Mouse (Mus musculus) cerebellum, adult 9-10 months (tissue): ENCODE results near the gene Rasgrf1.
"Not testable (repeated sequence)": the region's sequence is repeated elsewhere in the genome, so short reads cannot be mapped to it uniquely, and the experiment has no call there.

Source experiments
- DNase-seq: peaks from one replicate; pipeline ENCODE4 v3.0.0; 2022

Gene Rasgrf1

DNA sequence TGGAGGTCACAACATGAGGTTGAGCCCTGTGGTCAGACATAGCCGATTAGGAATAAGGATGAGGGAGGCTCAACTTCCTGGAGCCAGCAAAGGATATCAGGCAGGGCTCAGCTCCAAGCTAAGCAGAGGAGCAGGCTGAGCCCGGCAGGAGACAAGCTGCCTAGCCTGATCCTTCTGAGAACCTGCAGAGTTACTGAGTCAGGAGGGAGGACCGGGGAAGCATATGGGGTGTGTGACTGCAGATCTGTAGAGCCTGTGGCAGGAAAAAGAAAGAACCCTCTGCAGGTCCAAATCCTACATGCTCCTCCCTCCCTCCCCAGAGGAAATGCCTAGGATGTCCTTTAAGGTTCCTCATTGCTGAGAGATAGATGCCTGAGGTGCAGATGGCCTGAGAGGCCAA, 62.6 kb downstream of the Rasgrf1 start:
- DNase-seq, result no peak

DNA sequence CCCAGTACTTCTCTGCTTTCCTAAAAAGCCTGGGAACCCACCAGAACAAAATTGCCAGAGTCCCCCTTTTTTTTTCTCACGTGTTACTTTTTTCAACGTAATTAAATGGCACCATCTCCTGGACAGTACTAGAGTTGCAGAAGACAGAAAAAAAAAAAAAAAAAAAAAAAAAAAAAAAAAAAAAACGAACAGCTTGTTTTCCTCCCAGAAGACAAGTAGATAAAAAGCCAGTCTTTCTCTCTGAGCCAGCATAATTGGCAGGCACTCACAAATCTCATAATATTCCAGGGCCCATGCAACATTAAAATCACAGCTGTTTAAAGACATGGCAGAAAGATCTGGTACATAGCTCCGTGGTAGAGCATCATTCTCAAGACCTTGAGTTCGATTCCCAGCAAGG, 64.1 kb downstream of the Rasgrf1 start:
- DNase-seq, result peak; percentile 58

DNA sequence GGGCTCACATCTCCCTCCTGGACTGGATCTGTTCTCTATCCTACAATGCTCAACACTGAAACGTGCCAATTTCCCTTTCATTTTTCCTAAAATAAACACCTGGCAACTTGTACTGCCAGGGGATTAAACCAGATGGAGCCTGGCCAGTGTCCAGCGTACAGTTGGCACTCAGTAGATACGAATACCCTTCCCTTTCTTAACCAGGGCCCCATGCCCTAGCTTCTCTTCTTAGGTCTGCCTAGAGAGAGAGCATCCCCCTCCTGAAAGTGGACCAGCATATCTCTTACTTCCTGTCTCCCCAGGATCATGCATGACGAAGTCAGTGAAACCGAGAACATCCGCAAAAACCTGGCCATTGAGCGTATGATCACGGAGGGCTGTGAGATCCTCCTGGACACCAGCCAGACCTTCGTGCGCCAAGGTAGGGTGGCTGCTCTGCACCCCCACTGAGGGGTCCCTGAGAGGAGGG, 64.8 kb downstream of the Rasgrf1 start:
- peak; percentile 71 for DNase-seq

DNA sequence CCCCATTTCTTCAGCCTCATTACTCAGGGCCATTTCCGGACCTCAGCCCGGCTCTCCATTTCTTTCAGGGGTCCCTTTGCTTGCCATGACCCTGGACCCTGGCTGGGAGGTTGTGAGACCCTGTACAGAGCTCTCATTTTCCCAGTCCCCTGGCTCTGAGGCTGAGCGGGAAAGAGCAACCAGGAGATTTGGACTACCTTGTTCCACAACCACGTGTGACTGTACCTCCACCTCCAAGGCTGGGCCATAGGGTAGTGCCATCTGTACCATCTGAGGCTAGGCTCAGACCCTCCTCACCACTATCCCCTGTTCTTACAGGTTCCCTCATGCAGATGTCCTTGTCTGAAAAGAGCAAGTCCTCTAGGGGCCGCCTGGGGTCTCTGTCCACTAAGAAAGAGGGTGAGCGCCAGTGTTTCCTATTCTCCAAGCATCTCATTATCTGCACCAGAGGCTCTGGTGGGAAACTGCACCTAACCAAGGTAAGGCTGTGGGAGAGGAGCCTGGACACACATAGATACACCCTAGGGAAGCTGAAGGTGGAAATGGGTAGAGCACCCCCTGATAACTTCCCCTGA, 66.7 kb downstream of the Rasgrf1 start:
- no peak for DNase-seq

DNA sequence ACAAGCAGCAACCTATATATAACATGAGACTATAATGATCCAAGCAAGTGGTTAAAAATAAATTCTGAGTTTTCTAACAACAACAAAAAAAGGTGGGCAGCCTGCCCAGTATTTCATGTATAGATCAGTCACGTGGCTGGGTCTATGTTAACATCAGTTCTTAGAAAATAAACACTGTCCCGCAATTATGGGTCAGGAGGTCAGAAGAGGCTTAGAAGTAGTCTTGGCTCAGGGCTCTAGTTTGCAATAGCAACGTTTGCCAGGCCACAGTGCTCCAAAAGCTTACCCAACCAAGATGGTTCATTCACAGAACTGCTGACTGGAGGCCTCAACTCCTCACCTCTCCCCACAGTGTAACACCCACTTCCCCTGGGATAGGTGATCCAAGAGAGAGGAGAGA, 69.5 kb downstream of the Rasgrf1 start:
- DNase-seq, result no peak

DNA sequence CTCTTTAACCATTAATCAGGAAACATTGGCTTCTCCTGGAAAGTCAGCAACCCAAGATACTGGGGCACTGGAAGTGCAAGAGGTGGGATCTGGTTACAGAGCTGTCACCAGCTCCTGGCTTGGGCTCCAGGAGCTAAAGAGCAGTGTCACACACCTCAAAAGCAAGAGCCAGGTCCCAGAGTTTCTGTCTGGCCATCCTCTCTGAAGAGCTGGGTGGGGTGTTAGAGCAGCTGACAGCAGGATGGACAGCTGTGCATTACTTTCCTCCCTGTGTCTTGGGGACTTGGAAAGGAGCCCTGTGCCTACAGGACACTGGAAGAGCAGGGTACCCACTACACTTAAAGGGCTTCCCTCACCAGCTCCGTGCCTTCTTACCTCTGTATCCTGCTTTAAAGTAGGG, 72.5 kb downstream of the Rasgrf1 start:
- DNase-seq, result no peak

DNA sequence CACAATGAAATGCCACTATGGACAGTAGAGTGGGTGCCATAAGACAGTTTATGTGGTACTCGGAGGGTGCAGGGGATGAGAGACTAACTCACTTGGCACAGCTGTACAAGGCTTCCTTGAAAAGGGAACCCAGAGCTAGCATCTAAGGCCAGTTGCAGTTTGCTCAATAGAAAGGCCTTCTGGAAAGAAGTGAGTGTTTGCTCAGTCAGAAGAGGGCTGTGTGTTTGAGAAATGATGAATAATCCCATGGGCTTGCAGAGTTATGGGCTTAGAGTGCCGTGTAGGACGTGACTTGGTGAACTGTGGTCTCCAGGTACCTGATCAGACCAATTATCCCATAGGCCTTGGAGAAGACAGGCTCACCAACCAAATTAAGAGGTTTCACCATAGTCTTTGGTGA, 78.3 kb downstream of the Rasgrf1 start:
- DNase-seq, result no peak

DNA sequence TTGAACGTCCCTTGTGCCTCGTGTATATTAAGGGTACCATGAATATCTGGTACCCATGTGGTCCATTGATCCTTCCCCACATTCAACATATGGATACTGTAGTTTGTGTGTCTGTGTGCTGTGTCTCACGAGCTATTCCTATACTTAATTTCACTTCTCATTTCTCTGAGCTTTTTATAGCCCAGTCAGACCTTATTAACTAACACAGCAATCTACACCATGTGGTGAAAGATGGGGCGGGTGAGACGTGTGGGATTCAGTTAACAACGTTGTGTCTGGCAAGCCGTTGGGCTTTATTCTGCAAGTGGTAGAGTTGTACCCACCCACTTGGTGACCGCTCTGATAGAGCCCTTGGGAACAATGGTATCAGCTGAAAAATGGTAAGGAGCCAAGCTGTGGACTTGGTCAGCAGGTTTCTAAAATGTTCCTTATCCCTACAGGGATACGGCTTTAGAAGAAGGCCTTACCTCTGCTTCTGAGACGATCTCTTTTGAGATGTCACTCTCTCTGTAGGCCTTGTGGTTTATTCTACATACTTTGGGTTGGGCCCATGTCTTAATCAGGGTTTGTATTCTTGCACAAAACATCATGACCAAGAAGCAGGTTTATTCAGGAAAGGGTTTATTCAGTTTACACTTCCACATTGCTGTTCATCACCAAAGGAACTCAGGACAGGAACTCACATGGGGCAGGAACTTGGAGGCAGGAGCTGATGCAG, 79.3 kb downstream of the Rasgrf1 start:
- no peak for DNase-seq

DNA sequence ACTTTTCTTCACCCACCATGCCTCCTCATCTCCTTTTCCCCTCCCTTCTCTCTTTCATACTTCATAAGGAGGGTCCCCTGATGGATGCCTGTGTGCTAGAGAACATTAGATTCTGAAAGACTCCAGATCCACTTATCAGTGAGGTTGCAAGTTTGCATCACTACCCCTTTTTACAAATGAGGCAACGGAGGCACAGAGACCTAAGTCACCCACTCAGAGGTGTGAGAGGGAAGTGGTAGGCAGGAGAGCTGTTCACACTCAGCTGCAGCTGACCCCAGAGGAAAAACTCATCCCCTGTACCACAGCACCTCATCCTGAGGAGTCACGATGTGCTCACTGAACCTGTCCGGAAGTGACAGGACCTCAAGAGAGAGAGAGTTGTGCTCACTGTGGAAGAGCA, 96.7 kb downstream of the Rasgrf1 start:
- no peak for DNase-seq

DNA sequence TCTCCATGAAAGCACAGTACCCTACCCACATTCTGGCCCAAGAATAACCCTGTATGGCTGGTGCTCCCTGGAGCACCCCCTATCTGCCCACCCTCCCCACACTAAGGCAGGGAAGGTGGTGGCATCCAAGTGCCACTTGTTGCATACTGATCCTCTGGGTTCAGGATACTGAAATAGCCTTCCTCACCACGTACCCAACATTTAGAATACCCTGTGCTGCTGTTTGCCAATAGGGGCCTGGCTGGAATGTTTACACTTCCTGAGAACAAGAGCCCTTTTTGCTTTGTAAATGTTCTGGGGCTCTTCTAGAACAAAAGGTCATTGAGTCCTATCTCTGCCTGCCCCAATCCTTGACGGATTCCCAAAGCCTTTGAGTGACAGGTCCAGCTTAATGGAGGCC, 97.4 kb downstream of the Rasgrf1 start:
- DNase-seq, result no peak

DNA sequence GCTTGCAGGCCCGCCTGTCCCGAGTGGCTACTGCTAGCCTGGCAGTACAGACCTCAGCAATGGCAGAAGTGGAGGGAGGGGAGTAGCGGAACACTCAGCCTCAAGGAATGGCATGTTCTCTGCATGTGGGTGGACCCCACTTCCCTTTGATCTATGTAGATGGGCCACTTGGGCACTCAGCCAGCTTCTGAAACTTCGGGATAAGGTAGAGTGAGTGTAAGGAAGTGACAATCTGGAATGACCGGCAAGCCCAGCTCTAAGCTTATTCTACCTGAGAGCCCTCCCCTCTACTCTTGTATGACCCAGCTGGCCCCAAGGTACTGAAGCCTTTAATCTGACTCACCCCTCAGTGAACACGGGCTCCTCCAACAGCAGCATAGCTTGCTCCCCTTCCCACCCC, 98.4 kb downstream of the Rasgrf1 start:
- no peak for DNase-seq

DNA sequence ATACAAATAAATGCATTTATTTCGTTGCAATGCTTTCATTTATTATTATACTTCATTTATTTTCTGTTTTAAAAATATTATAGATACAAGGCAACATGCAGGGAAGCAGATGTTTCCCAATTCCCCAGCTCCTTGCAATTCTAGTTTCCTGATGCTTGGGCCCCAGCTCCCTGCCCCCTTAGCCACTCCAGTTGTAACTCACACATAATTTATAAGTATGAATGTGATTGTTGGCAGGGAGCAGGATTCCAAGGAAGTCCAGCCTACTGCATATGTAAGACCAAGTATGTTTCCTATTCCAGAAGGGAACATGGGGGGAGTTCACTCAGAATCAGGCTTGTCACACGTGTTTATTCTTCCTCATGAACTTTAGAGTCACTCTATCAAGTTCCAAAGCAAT, 102.1 kb downstream of the Rasgrf1 start:
- DNase-seq, result no peak

DNA sequence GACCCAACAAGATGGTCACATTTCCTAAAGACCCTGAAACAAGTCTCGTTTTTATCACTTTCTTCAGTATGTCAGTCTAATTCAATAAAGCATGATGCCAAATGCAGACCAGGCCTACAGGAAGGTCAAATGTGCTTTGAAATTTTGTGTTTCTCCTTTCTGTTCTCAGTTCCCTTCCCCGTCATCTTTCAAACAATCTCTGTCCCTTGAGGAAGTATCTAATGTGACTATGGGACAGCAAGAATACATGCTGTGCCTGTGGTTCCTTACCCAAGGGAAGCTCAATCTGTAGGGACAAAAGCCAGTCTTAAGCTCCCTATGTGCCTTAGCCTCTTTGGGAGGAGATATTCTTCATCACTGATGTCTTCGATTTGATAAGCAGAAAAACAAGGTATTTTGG, 104.9 kb downstream of the Rasgrf1 start:
- no peak for DNase-seq

DNA sequence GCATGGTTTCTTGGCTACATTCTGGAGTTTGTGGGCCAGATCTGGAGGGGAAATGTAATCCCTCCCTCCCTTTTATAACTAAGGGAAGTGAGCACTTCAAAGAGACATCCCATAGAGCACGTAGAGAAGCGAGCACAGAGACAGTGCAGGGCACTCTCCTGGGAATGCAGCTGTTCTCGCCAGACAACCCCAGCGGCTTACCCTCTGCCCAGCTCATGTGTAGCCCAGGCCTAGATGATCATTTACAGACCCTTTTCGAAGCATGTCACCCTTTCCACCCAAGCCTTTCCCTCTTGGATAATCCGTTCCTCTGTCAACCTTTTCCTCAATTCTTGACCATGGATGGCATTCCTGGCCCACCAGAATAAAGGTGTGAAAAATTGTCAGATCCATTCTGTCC, 106.5 kb downstream of the Rasgrf1 start:
- DNase-seq, result no peak

DNA sequence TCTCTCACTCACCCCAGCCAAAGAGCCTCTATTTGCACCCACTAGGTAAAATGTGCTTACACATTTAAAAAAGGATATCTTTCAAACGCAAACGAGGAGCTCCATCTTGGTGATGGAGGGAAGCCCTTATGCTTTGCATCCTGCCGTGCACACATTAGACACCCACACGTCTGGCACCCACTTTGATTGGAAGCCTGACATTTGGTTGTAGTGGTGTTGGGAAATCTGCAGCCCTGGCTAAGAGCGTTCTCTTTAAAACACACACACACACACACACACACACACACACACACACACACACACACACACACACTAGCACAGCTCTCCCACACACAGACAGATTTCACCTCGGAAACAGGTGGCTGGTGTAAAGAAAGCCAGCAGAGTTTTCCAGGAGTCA, 111.2 kb downstream of the Rasgrf1 start:
- DNase-seq, result no peak

DNA sequence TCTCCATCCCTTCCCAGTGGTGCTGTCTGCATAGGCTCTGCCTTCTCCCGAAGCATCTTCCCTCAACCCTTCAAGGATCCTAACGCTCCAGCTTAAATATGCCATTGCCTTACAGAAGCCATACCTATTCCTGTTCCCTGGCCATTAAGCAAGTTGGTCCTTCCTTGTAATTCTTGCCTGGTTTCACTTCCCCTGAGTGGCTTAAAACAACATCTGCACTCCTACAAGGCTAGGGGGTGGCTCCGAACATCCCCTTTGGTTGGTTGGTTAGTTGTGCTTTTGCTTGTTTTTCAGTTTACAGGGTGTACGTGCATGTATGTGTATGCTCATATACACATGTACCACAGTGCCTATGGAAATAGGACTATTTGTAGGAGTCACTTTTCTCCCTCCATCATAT, 111.7 kb downstream of the Rasgrf1 start:
- DNase-seq, result no peak

DNA sequence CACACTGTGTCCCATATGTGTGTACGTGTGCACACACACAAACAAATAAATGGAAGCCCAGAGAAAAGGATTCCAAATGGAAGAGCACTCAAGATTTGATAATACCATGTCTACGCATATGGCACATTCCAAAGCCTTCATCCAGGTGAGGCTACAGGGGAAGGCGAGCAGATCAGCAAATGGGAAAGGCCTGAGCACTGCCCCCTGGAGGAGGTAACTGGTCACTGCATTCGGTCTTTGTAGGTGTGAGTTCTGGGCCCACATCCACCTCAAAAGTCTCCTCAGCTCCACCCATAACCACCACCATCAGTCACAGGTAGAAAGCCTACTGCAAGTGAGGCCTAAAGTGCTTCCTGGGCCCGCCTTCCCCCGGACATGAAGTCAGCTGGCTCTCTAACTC, 118.0 kb downstream of the Rasgrf1 start:
- no peak for DNase-seq

DNA sequence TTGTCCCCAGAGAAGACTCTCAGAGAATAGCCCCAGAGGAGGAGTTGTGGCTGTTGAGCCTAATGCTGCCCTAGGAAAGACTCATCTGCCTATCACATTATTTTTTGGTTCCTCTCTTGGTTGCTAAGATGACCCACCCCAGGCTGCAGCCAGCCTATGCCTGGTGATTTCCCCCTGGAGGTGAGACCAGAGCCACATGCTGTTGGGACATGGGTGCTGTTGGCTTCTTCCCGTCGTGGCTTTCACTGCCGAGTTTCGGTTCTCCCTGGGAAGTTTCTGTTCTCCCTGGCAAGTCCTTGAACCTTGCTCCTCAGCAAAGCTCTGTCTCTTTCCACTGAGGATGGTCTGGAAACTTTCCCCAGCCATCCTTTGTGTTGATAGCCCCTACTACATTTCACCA, 124.2 kb downstream of the Rasgrf1 start:
- no peak for DNase-seq

DNA sequence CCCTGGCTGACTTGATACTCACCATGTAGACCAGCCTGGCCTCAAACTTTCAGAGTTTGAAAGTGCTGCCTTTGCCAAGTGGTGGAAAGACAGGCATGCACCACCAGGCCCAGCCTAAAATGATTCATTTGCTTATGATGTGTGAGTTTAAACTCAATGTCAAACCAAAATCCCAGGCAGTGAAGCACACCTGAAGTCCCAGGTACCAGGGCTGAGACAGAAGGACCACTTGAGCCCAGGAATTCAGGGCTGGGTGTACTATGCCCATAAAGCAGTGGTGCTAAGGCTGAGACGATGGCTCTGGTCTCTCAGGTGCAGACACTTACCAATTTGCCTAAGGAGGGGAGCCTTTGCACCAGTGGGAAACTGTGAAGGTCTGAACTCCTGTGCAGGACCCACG, 125.5 kb downstream of the Rasgrf1 start:
- no peak for DNase-seq

DNA sequence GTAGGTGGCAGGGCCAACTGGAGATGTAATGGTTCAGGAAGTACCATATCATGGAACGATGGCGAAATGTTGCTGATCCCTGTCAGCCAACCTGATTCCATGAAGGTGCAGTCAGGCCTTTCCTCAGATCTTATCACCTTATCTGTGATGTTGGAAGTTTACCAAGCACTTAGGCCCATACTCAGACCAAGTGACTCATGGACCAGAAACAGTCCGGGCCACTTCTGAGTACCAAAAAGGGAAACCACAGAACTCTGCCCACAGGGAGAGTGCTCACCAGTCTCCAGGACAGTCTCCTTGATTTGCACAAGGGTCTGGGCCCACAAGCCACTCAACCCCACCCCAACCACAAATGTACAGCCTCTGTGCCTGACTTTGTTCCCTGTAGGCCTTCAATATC, 126.1 kb downstream of the Rasgrf1 start:
- DNase-seq, result no peak

DNA sequence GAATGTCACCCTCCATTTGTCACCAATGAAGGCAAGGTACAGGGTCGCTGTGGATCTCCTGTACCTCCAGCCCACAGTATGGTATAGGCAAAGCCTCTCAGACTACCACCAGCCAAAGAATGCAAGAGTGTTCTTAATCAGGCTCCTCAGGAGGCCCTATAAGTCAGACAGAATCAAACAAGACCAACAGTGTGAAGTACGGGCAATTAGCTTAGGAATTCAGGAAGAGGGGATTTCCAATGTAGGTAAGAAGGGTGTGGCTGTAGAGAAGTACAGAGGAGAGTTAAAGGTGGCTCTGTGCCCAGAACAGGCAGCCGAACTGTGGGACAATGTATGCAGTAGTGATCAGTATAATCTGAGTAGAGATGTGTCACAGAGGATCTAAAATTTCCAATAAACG, 126.6 kb downstream of the Rasgrf1 start:
- DNase-seq, result no peak

DNA sequence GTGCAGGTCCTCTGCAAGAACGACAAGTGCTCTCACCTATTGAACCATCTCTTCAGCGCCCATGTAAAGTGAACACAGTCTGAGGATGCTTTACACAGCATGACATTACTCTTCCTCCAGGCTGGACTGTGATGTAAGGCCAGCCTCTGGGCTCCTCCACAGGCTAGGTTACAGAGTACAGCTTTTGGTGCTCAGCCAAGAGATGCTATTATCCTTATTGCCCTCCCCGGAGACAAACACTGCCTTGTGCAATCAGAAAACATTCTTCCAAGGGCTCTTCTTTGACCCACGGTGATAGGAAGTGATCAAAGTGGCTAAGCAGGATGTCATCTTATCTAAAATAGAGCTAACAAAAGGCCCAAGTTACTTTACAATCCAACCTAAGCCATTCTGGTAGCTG, 128.8 kb downstream of the Rasgrf1 start:
- no peak for DNase-seq

DNA sequence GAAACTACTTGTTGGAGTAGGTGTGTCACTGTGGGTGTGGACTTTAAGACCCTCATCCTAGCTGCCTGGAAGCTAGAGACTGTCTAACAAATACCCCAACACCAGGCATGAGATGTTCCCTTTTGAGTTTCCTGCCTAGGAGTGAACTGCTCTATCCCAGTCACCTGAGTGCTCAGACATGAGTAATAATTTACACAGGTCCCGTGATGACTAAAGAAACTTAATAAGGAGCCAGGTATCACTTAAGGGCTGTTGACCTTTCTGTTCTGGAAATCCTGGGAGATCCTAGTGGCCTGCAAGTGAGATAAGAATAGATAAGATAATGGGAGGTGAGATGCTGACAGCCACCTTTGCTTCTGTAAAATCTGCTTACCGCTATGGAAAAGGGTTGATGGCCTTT, 131.2 kb downstream of the Rasgrf1 start:
- DNase-seq, result no peak

DNA sequence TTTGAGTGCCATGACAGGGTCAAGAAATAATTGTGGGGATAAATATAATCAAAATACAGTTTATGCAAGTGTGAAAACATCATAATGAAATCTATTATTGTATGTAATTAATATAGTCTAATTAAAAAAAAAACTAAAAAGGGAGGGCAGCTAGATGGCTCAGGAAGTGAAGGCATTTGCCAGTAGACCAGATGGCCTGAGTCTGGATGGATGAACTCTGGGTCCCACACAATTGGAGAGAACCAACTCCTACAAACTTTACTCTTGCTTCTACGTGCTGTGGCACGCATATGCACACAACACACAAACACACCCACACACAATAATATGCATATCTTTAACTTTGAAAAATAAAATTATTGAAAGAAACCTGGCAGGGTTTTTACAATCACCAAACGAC, 131.8 kb downstream of the Rasgrf1 start:
- DNase-seq, result no peak

DNA sequence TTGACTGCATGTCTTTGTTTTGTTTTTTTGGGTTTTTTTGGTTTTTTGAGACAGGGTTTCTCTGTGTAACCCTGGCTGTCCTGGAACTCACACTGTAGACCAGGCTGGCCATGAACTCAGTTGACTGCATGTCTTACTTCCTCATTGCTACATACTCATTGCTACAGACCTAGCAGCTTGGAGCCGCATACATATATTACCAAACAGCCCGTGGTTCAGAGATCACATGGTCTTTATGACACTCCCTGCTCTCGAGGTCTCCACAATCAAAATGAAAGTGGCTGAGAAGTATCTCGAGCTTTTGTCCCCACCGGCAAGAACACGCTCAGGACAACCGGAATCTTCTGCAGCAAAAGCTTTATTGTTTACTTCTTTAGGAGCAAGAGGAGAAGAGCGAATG, 133.2 kb downstream of the Rasgrf1 start:
- DNase-seq, result not testable (repeated sequence)
